Mouse (Mus musculus) lung, postnatal 0 days (tissue): ENCODE results near the gene Tctex1d4.

Source experiments
- CTCF ChIP-seq: IDR thresholded peaks from 2 replicates; pipeline ENCODE4 v1.5.1; 2016; ENCODE audit warnings: antibody characterized with exemption, mild to moderate bottlenecking
- EP300 ChIP-seq: IDR thresholded peaks from 2 replicates; pipeline ENCODE4 v1.6.1; 2016; ENCODE audit warnings: antibody characterized with exemption, mild to moderate bottlenecking, control low read depth

DNA sequence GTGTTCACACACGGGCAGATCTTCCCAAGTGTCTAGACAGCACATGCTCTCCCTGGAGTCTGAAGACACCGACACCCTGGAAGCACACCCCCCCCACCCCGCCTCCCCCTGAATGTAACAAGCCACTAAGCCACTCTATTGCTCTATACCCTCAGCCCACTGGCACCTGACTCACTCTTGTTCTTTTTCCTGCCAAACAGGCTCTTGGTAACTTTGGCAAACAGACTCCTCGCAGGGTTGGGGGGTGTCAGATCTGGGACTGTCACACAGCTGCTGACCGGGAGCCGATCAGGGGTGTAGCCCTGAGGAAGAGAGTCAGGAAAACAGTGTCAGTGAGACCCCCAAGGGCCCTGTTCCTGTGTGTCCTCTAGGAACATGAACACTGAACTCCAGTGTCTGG is 4.6 kb downstream of the Tctex1d4 start:
- TF ChIP-seq CTCF (no peak), EP300 (no peak)
